Mouse (Mus musculus) heart, postnatal 0 days (tissue): ENCODE results near the gene Retnla.

Experiments used
- CTCF ChIP-seq: IDR thresholded peaks from 2 replicates; pipeline ENCODE4 v1.5.1; 2016; ENCODE audit warnings: antibody characterized with exemption, control low read depth, low read depth
- EP300 ChIP-seq: IDR thresholded peaks from 2 replicates; pipeline ENCODE4 v1.6.1; 2016; ENCODE audit warnings: antibody characterized with exemption, low read depth

GRCm38 (mm10) chr16:48871754-48872153, 29.4 kb downstream of the Retnla start:
- no peak for TF ChIP-seq CTCF
- no peak for TF ChIP-seq EP300
